Mouse (Mus musculus): ENCODE data around the gene Atg13.

DNA sequence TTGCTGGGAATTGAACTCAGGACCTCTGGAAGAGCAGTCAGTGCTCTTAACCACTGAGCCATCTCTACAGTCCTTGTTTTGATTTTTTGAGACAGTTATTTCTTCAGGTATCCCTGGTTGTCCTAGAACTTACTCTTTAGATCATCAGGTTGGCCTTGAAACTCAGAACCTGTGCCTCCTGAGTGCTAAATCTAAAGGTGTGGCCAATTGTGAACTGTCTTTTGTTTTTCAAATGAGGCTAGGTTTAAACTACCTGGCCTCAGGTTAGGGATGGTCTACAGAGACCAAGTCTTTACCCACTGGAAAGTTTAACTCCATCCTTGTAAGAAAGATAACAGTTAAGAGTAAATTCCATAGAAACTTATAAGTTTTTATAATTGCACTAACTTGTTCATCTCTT lies 3.9 kb downstream of the Atg13 start:
- TF ChIP-seq POLR2A (IDR thresholded peaks at IDR 0.05; ENCODE audit: extremely low read depth, insufficient read depth, low read length) (no peak), CTCF (IDR thresholded peaks at IDR 0.05; ENCODE audit: low read depth, low read length) (no peak)

Measured in liver, adult 2 months (tissue).